Mouse (Mus musculus) layer of hippocampus, adult 11-12 months (tissue): ENCODE measurements around the gene Ndufv2.

Experiments used
- DNase-seq: peaks from one replicate; pipeline ENCODE4 v3.0.0; 2022; ENCODE audit warnings: low spot score

Ndufv2 gene

DNA sequence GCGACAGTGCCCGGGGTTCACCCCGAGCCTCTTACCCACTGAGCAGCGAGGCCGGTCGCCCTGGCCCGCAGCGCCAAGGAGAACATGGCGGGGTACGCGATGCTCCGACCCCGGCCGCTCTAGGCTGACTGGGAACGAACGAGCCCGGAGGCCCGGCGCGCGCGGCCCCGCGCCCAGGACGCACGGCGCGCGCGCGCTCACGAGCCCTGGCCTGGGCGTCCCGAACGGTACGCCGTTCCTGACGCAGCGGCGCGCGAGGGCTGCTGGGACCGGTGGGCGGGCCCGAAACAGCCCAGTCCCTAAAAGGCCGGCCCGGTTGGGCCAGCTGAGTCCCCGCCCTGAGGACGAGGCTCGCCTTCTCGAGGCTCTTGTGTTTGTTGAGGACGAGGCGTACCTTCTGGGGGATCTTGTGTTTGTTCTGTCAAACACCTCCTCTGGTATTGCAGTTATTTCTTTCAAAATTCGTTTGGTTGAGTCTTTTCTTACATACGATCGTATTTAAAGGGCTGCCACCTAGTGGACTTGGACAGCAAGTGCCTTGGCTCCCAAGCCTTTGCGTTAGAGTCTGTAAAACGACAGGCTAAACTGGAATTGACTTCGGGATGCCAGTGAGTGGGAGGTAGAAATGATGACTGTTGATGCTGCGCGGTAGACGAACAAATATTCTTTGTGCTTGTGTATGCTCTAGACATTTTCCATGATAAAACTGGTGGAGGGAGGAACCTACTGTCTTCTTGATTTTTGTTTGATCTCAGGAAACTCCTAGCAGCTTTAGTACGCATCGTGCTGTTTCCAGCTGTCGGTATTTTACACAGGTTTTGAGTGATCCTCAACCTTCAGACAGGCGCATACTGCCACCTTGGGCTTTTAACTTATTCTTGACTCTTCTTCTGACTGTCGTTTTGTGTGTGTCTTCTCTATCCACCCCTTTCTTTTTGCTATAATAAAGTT is at the start of gene Ndufv2:
Gene Ndufv2 (minus strand): TSS at position 180 of the 951 bp plus-strand sequence.
- DNase-seq = peak; percentile 90

DNA sequence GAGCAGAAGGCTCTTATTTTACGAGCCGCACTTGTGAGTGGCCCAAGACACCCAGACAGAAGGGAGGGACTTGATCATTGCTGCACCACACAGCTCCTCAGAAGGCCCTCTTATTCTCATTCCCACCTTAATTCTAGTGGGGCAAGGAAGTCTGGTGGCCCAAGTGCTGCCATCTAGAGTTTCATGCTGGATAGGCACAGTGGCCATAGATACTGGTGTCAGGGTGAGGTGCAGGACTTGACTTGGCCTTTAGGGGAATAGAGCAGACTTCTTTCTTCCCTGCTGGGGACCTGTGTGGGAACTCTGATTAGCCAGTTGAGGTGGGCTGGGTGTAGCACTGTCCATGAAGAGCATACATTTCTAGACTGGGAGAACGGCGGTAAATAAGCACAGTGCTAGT is 29.9 kb upstream of the Ndufv2 start:
- DNase-seq = no peak

DNA sequence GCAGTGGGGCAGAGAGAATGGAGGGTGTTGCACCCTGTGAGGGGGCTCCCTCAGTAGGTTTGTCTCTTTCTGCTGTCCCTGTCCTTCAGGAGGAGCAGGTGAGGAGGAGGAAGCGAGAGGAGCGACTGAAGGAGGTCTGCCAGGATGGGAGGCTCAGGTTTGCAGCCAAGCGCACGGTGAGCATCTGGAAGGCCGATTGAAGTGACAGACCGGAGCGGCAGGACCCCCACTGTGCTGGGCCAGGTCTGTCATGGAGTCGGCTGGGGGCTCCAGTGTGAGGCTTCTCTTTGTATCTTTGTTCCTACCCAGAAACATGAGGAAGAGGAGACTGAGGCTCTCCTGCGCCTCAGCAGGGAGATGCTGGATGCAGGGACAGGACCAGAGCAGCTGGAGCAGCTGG is 29.0 kb upstream of the Ndufv2 start:
- DNase-seq = no peak

DNA sequence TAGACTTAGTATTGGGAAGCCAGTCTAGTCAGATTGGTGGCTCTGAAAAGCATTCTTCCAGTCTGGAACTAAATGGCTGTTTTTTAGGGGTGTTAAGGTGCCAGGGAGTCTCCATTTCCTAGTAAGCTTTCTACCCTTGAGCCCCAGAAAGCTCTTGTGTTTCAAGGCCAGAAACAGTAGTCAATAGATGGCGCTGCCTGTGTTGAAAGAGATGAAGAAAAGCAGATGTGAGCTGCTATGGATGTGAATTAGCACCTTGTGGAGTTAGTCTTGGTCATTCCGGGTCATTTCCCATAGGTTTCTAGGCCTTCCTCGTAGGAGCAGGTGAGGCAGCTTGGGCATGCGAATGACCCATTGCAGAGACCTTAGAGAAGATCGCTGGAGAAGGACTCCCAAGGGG is 23.9 kb upstream of the Ndufv2 start:
- DNase-seq = no peak

DNA sequence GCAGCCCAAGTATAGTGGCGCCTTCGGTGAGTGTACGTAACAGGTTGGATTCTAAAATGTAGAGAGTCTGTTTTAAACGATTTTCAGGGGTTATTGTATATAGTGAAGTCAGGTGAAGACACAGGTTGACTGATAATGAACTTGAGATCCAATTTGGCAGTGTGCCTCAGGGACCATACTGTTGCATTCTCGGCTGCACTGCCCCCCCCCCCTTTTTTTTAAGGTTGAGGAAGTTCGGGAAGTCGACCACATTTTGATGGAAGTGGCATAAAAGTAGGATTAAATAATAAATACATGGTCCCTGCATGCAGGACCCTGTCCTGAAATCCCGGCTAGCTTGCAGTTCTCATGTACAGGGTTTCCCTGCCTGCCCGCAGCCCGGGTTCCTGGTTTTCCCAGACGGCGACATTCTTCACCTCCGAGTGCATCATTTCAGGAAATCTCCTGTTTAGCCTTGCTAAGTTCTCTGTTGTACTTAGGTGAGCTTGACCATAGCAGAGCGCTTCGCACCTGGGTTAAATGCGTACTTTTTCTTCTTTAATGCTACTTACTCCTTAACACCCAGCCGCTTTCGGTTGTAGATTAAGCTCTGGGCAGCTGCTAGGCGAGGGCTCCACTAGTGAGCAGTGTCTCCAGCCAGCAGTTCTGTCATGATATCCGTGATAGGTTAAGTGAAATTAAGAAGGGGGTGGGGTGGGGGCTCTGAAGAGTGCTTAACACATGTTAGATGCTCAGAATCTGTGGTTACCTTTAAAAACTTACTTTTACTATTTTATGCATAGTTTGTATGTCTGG is 22.7 kb upstream of the Ndufv2 start:
- no peak for DNase-seq

DNA sequence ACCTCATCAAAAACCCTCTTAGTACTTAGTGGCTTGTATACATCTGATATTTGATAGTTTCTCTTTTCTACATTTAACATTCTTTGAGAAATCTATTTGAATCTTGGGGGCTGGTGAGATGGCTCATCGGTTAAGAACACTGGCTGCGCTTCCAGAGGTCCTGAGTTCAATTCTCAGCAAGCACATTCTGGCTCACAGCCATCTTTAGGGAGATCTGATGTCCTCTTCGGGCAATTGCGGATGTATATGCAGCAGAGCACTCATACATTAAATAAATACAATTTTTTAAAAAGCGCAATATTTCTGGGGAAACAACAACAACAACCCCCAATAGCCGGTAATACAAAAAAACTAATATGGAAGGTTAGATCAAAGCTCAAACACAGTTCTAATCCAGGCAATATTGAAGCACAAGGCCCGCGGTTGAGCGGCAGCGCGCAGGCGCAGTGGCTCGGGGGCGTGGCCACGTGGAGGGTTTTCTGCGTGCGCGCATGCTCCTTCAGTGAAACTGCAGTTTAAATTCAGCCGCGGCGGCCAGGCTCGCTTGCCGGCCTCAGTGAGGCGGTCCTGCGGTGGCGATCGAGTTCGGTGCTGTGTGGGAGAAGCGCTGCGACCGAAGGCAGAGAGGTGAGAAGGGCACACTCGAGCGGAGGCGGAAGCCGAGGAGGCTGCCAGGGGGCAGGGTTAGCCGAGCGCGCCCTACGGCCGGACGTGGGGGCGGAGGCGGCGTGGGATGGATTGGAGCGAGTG is 21.9 kb upstream of the Ndufv2 start, which contains the start of gene Ddx11:
Gene Ddx11 (plus strand): TSS at position 455 of the 750 bp plus-strand sequence.
- peak; percentile 91 for DNase-seq

DNA sequence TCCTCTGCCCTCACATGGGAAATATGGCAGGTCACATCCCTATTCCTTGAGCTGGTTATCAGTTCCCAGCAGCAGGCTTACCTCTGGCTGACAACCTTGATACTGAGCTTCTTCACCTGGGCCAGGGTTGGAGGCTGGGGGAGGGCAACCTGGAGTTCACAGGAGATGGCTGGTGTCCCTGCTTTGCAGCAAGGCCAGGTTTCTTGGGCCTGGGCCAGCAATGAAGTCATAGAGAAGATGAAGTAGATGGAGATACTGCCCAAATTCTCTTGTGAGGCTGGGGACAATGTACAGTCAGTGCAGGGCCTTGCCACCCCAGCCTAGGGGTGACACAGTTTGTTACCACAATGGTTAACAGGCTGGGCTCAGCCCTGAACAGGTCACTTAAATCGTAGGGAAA is 19.3 kb upstream of the Ndufv2 start:
- DNase-seq = no peak

DNA sequence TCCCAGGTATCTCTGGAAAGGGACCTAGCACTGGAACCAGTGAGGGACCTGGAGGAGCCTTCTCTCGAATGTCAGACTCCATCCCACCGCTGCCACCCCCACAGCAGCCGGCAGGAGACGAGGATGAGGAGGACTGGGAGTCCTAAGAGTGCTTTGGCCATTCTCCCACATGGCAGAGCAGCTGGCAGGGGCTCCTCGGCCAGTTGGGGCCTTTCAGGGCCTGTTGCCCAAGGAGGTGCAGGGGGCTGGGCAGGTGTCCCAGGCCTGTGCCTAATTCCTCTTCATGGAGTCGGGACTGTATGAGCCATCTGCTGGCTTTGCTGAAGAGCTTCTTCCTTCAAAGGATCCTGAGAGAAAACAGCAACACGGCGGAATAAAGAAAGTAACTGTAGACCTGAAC is 17.6 kb upstream of the Ndufv2 start:
- no peak for DNase-seq

DNA sequence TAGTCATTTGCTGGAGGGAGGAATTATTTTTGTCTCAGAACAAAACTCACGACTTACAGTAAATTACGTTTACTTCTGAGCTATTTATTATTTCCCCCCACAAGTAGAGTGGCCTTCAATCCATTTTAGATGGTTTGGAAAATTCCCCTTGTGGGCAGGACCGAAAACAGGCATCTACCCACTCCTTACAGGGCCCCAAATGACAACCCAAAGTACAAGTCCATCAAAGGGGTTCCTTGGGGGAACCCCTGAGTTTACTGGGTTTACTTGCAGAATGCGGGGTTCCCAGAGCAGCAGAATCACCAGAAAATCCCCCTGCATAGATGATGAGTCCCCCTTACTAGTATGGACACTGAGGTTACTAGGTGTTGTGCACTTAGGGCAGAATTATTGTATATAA is 10.8 kb upstream of the Ndufv2 start:
- no peak for DNase-seq

DNA sequence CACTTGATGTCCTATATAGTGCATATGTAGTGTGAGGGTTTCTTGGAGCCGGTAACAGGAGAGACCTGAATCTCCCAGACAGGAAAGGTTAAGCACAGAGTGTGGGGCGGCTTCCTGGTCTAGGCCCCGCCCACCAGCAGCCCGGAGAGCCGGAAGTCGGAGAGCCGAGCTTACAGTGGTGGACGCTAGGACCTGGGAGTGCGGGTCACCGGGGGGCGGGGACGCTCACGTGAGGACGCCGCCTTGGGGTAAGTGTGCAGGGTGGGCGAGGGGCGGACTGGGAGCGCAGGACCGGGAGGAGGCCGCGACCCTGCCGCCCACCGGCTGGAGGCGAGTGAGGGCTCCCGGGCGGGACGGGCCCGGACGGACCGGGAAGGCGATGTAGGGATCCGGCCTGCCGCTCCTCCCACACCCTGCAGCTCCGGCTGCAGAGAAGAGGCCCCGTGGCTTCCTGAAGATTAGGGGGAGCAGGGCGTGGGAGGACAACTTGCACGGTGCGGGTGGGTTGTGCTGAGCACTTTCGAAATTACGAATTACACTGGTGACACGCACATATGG is 10.1 kb upstream of the Ndufv2 start, which contains the start of gene Washc1:
Gene Washc1 (plus strand): TSS at position 144 of the 558 bp plus-strand sequence.
- peak; percentile 89 for DNase-seq

DNA sequence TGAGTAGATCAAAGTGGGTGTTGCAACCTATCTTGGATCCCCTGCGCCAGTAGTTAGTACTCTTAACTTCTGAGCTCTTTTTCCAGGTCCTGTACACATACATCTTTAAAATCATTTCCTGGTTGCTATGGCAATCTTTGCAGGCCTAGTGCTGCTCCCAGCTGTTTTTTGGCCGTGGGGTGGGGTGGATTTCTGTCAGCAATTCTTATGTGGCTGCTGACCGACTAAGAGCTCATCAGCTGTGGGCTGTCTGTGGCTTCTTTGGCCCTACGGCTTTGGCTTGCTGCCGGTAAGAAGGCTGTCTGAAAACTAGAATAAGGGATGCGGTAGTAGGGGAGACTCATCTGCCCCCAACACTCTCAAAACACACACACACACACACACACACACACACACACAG is 9.4 kb upstream of the Ndufv2 start:
- DNase-seq = no peak

DNA sequence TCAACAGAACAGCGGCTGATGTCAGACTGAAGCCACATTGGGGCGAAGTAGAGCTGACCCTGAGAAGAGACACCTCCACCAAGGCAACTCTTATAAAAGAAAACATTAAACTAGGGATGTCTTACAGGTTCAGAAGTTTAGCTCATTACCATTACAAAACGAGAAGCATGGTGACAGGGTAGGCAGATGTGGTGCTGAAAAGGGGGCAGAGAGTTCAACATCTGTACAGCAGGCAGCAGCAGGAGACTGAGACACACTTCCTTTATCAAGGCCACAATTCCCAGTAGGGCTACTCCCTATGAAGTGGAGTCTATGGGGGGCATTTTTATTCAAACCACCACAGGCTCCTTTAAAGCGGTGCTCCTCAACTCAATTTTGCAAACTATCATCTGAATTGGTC is 6.8 kb upstream of the Ndufv2 start:
- DNase-seq = no peak

DNA sequence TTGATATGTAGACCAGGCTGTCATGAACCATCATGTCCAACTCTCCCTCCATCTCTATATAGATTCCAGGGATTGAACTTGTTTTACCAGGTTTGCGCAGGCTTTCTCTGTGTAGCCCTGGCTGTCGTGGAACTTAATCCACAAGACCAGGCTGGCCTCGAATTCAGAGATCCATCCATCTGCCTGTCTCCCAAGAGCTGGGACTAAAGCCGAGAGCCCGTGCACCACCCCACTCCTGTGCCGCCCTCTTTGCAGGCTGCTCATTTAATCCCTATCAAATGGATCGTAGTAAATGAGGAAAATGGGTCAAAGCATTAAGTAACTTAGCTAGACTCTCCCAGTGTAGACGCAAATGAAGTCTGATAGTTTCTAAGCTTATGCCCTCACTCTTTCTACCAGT is 6.1 kb upstream of the Ndufv2 start:
- DNase-seq = no peak

DNA sequence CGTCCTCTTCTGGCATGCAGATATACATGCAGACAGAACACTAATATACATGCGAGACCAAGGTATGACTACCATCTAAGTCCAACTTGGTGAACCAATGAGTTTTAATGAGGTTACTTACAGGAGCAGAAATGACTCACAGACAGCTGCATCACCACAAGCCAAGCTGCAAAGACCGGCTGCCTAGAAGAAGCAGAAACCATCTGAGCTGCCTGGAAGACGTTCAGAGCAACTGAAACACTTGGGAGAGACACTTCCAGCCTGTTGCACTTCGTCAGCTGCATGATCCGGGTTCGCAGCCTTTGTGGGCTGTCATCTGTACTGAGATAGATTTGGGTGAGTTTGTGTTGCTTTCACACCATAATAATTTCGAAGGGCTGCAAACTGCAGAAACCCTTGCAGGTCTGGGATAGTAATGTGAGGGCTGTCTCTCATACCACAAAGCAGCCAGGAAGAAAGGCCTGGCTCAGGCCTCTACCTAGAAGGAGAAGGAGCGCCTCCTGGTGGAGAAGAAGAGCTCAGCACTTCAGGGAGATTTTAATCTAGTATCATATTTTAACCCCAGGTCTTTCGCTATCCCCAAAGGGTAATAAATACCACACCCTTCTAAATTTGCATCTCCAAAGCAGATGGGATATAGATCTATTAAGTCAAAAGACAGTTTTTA is 5.4 kb upstream of the Ndufv2 start:
- DNase-seq = peak; percentile 61

DNA sequence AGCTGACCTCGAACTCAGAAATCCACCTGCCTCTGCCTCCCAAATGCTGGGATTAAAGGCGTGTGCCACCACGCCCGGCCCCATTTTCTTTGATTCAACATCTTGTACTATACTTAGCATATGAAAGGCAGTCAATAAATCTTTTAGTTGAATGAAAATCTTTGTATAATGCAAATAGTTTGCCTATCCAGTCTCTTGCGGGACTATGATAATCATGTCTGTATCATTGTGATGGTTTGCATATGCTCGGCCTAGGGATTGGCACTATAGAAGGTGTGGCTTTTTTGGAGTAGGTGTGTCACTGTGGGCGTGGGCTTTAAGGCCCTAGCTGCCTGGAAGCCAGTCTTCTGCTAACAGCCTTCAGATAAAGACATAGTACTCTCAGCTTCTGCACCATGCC is 2.7 kb upstream of the Ndufv2 start:
- no peak for DNase-seq

DNA sequence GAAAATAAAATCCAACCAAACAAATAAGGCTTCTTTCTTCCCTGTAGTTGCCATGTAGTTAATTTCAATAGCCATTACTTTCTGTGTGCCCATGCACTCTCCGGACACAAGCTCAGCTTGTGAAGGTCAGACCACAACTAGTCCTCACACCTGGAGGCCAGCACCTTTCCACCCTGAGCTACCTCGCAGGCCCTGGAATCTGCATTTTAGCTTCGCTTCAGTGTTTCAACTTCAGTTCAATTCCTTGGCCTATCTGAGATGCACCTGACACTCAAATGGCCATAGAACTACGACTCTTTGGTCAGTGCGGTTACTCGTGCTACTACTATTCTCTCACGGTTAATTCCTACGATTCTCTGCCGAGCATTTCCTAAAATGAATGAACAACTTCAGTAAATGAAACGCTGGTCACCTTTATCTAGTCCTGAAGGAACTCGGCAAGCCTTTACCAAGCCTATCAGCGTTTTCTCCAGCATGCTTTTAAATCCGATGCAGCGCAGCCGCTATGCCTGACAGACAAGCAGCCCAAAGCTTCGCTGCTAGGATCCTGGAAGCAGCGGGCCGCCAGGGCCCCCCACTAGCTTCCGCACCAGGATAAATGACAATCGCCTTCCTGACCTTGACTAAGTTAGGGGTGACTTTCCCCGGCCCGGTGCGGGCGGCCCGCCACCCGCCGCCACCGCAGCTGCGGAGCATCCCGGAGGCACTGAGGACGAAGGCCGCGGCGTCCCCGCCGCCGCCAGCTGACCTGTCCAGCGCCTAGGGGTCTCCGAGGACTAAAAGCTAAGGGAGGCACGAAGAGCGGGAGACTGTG is 586 bp downstream of the Ndufv2 start:
- DNase-seq = no peak

DNA sequence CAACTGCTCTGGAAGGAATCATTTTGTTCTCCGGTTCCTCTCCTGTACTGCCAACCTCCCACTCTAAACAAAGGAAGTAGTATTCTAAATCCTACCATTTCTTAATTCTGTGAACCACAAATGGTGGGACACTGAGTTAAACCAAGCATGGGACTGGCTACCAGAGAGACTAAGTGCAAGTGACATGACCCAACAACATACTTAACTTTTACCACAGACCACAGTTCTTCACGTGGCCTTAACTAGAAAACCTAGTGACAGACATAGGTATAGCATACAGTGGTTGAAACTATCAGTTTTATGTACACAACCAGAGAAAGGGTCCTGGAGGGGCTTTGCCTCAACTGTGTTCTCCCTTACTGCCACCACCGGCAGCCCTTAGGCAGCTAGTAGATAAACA is 8.7 kb downstream of the Ndufv2 start:
- DNase-seq = no peak

DNA sequence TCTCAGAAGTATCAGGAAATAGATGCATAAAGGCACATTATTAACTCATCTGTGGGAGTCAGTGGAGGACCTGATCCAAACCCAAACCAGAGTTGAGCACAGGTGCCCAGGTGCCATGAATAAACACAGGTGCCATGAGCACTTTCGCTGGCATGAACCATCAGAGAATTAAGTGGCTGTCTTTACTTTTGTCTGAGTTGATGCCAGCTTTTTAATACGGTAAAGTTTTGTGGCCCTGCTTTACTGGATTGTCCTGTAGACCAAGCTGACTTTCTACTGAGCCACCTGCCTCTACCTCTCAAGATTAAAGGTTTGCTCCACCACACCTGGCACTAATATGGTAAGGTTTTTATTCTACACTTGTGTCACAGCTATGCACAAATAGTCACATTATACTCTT is 9.3 kb downstream of the Ndufv2 start:
- no peak for DNase-seq

DNA sequence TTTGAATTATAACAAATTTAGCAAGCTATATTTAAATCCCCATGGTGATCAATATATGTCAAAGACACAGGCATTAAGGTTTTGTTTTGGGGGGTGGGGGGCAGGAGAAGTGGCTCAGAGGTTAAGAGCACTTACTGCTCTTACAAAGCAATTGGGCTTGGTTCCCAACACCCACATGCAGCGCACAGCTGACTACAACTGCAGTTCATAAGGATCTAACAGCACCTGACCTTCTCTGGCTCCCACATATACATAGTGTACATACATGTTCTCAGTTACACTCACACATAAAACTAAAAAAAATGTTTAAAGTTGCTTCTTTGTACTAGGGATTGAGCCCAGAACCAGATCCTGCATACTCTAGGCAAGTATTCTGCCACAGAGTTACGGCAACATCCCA is 10.0 kb downstream of the Ndufv2 start:
- DNase-seq = no peak

DNA sequence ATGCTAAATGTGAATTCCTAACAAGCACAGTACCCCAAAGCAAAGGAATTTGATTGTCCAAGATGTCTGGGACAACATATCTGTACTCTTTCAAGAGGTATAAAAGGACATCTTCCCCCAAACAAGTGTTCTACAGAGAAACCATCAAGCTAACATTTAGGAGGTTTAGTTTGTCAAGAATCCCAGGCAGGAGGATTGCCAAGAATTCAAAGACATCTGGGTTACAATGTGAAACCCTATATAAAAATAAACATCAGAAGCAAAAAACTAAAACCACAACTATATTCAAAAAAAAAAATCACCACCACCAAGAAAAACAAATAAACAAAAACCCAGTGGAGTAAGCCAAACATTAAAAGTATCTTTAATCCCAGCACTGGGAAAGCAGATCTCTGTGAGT is 11.1 kb downstream of the Ndufv2 start:
- no peak for DNase-seq

DNA sequence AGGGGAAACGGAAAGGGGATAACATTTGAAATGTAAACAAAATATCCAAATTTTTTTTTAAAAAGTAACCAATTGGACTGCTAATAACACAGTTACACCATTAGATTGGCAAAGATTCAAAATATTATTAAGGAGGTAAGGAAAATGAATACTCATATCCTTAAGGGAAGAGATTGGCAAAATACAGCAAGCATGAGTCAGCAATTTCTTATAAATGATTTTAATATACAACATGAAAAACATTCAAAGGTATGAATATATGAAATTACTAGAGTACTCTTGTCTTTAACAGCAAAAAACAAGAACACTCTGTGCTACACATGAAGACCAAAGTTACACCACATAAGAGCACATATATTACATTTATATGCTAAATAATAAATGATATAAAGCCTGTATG is 16.3 kb downstream of the Ndufv2 start:
- DNase-seq = no peak
